Mouse (Mus musculus): ENCODE measurements at regions not wholly inside any gene's neighbourhood (a gene's known extent, or its start where the extent isn't known, plus 50 kb on each side); places are given as distances from the start of the nearest gene placed in this dataset.

- TF ChIP-seq CTCF (IDR thresholded peaks at IDR 0.05; ENCODE audit: insufficient read depth, low read depth, low read length), result no peak
- TF ChIP-seq POLR2A (IDR thresholded peaks at IDR 0.05; ENCODE audit: insufficient read depth, low read depth, low read length), result no peak
These were observed 454.8 kb downstream of the Gja1 start for GRCm38 (mm10) chr10:56831966-56832365.

All from olfactory bulb, adult 2 months (tissue).